Mouse (Mus musculus): Measurements from ENCODE around the gene Nipsnap3a. TPM values are rescaled to one million over a fixed set of nuclear protein-coding genes. Genes with fewer than 3 reads are reported as not detected.

The Nipsnap3a gene
- polyA plus RNA-seq, 1 experiment: not detected

DNA sequence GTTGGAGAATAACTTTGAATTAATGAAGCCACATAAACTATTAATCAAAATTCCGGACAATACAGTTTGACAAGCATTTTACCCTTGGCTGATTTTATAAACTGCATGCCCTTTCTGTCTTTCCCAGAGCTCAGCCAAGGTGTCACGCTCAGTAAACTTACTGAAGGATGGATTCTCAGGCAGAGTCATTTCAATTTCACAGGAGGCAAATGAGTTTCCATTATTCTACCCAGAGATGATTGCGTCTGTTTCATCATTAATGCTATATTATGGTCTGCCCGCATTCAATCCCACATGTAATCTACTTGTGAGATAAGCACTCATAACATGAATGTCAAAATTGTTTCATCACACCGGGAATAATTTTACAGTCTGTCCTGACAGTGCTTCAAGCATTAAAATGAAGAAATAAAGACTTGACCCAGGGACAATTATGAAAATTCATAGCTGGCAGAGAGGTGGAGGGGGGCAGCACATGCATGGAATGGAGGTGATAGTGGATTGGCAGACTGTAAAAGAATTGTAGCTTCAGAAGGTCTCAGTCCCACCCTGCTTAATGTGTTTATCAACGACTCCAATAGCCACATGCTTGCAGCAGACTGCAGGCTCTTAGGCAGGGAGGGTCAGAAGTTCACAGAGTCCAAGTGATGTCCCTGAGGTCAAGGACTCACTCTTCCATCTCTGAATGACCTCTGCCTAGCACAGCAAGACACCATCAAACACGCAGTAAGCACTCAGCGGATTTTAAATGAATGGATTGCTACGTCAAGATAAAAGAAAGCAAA, 57.4 kb downstream of the Nipsnap3a start:
- no peaks in the 10 kb centered on the region for H3K4me1 ChIP-seq (ENCODE audit: control insufficient read depth, insufficient read depth, low read length)
- TF ChIP-seq POLR2A (IDR thresholded peaks at IDR 0.05; ENCODE audit: low read depth, low read length): no peak
- H3K27ac ChIP-seq (ENCODE audit: insufficient read depth, low read length): no peak overlapping the region
- no peak overlapping the region for H3K4me3 ChIP-seq (ENCODE audit: insufficient read depth, low read length)

Other genes with a start within 250 kb of the Nipsnap3a start
- gene Olfr275, start 174.7 kb upstream of the Nipsnap3a start, polyA plus RNA-seq (2011; ENCODE audit: insufficient read length, low read depth, missing spikeins): not detected in 2 replicates
- gene Olfr273, start 130.0 kb upstream of the Nipsnap3a start, polyA plus RNA-seq (2011; ENCODE audit: insufficient read length, low read depth, missing spikeins): not detected in 2 replicates
- gene Olfr272, start 70.1 kb upstream of the Nipsnap3a start, polyA plus RNA-seq (2011; ENCODE audit: insufficient read length, low read depth, missing spikeins): not detected in 2 replicates
- gene Olfr270, start 24.7 kb upstream of the Nipsnap3a start, polyA plus RNA-seq (2011; ENCODE audit: insufficient read length, low read depth, missing spikeins): not detected in 2 replicates
- gene Nipsnap3b, start 22.6 kb downstream of the Nipsnap3a start, polyA plus RNA-seq (2011; ENCODE audit: insufficient read length, low read depth, missing spikeins): 40.9 and 48.2 TPM in 2 replicates
- gene Abca1, start 170.6 kb downstream of the Nipsnap3a start, polyA plus RNA-seq (2011; ENCODE audit: insufficient read length, low read depth, missing spikeins): 15.7 and 20.4 TPM in 2 replicates

All from embryonic fibroblast, embryonic 13.5 days (primary cell).